Mouse (Mus musculus): Measurements from ENCODE around the gene Slc22a15. TPM values are rescaled to one million over a fixed set of nuclear protein-coding genes. Genes with fewer than 3 reads are reported as not detected.
"Not testable (repeated sequence)": the region's sequence is repeated elsewhere in the genome, so short reads cannot be mapped to it uniquely, and the experiment has no call there.

Gene Slc22a15
- total RNA-seq, 2 experiments from 2014 or later, result 0.59 to 1.0 TPM

- DNase-seq (ENCODE audit: low spot score), result no peak
Observed at GRCm38 (mm10) chr3:101871951-101872350, 52.3 kb downstream of the Slc22a15 start.

GRCm38 (mm10) chr3:101867001-101867421, 57.2 kb downstream of the Slc22a15 start:
- no peak for DNase-seq (ENCODE audit: low spot score)

DNA sequence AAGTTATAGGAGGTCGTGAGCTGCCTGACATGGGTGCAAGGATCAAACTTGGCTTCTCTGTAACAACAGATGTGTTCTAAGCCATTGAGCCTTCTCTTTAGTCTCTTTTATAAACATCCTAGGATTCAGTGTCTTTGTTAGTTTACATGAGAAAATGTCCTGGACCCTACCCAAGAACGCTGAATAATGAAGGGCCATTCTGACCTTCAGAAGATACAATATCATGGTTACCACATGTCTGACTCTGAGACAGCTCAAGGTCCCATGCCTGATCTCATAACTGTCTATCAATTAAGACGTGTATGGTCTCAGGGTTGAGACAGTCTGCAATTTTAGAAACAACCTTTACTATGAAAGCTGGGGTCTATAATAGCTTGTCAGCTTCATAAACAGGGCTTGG, 62.4 kb downstream of the Slc22a15 start:
- DNase-seq (ENCODE audit: low spot score), result no peak

DNA sequence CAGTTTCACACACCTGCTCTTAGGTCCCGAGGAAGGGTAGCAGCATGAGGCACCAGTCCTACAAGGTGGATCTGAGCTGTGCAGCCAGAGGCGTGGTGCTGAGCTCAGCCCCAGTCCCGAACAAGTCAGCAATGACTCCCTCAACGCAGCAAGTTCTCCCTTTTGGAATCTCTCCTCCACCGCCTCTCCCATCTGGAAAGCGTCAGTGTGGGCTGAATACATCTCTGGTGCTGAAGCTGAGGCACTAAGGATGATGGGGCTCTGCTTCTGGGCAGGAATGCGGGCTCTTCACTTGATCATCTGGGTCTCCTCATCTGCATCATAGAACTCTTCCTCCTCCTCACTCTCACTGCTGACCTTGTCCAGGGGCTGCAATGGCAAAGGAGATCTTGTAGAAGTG, 64.1 kb downstream of the Slc22a15 start:
- DNase-seq (ENCODE audit: low spot score), result no peak

DNA sequence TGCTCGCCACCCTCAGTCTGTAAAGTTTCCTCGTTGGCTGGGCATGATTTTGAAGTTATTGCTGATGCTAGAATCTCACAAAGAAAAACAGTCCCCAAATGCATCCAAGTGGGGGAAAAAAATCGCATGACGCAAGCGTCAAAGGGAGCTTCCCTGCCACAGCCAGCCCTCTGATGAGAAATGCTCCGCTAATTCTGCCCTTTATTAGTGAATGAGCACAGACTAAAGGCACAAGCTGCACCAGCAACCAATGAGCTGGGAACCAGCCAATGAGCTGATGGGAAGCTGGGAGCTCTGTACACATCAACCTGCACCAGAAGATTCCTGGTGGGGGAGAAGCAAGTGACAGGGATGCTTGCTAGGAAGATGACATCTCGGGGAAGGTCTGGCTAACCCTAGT, 64.5 kb downstream of the Slc22a15 start:
- DNase-seq (ENCODE audit: low spot score), result no peak

DNA sequence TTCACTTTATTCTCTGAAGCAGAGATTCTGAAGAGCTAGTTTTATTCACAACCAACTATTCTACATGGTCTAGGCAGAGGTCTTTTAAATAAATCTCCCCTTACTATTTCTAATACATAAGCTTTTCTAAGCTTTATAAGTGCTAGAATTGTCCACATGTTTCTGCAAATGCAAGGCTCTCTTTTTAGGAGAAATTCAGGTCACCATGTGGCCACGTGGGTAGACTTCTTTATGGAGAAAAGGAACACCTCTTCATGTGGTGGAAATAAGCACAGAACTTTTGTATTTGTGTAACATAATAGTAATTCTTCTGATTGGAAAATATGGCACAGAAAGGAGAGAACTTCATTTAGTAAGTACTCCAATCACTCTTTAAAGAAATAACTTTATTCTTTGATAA, 70.2 kb downstream of the Slc22a15 start:
- no peak for DNase-seq (ENCODE audit: low spot score)

- DNase-seq (ENCODE audit: low spot score), result no peak
Observed at GRCm38 (mm10) chr3:101851363-101851762, 72.9 kb downstream of the Slc22a15 start.

DNA sequence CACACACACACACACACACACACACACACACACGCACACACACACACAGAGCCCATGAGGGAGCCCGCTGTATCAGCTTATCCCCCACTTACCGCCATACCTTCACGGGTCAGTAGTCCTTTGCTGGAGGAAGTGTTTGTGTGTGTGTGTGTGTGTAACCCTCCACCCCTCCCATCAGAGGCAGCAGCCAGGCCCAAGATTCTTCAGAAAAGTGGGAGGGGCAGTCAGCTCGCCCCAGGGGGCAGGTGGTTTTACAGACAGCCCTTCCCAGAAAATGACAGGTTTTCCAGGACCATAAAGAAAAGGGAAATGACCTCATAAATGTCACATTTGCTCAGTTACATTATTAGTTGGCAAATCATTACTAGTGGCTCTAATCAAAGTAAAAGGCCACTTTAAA, 75.4 kb downstream of the Slc22a15 start, which contains the start of gene Mab21l3:
Mab21l3 (minus strand) TSS at position 144 of the 400 bp plus-strand sequence.
- DNase-seq (ENCODE audit: low spot score), result no peak

- DNase-seq (ENCODE audit: low spot score), result no peak
Observed at GRCm38 (mm10) chr3:101846096-101846495, 78.2 kb downstream of the Slc22a15 start.

- DNase-seq (ENCODE audit: low spot score), result no peak
Observed at GRCm38 (mm10) chr3:101842372-101843094, 81.7 kb downstream of the Slc22a15 start.

DNA sequence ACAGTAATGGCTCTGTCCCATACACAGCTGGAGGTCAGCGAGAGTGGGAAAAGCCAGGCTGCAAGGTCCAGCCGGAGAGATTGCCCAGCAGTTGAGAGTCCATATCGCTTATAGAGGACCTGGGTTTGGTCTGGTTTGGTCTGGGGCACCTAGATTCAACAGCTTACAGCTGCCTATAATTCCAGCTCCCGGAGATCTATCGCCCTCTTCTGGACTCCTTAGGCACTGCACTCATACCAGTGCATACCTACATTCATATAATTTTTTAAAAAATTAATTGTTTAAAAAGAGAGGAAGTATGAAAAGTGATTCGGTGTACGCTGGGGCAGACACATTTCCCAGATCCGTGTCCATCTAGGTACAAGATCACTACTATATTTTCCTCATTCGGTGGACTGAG, 84.9 kb downstream of the Slc22a15 start:
- DNase-seq (ENCODE audit: low spot score), result no peak

DNA sequence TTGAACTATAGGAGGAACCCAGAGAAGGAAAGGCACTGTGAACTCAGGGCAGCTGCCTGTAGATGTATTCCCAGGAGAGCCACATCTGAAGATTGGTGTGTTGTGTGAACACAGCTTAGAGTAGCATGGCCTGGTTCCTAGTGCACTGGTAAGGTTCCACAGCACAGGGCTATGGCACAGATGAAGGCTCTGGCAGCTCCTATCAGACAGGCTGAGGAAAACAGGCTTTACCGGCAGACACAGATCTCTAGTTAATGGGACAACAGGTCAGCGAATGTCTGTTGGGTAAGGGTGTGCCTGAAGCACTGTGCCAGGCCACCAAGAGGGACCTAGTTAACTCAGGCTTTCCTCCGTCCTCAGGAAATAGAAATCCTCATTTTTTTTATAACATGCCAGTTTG, 87.3 kb downstream of the Slc22a15 start:
- no peak for DNase-seq (ENCODE audit: low spot score)

DNA sequence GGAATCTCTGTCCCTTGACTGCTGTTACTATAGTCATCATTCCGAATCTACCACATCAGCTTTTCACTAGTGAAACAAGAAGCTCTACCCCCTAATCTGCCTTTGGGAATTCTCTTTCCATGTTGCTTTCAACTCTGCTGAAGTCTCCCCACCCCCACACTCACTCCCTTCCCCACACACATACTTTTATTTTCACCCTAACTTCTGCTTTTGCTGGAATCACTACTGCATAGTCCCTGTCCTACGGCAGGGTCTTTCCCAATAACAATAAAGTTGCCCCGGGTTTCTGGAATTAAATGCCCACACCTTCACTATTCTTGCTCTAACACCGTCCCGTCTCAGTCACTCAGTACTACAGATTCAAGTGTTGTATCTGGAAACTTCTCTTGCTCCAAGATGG, 87.7 kb downstream of the Slc22a15 start:
- DNase-seq (ENCODE audit: low spot score), result no peak

DNA sequence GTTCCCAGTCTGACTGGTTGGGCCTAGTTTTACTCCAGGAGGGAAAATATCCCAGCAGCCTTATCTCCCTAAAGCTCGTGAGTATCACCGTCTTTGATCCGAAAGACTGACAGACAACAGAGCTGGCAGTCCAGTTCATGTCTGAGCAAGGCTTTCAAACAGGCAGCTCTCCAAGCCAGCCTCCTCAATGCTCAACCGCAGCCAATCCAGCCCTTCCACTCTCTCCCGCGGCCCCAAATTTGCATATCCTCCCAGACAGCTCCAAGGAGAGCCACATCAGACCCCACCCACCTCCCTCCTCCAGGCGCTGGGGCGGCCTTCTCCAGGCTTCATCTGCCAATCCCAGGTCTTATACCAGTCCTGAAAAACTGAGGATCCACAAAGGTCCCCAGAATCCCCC, 88.2 kb downstream of the Slc22a15 start:
- DNase-seq (ENCODE audit: low spot score), result peak; percentile 57

DNA sequence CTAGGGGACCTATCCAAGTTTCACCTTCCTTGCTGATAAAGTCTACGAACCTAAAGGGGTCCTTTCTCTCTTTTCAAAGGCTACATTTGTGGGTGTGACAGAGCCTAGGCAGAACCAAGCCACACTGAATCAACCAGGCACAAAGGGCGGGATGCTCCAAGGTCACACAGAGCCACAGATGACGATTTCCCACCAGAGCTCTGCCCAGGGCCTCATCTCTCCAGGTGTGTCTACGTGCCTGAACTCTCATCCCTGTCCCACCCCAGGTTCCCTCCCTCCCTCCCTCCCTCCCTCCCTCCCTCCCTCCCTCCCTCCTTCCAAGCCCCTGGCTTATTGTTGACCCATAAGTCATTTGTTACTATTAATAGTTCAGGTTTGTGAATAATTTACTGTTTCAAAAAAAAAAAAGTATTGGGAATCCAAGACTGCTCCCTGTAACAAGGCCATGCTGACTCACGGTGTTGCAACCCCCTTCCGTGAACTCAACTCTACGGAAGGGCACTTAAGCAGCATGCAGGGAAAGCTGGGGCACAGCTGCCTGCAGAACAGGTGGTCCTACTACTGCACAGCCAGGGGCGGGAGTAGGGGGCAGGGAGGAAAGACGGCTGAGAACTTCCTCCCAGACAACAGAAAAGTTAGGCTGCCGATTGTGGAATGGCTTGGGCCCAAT, 92.9 kb downstream of the Slc22a15 start:
- no peak for DNase-seq (ENCODE audit: low spot score)

DNA sequence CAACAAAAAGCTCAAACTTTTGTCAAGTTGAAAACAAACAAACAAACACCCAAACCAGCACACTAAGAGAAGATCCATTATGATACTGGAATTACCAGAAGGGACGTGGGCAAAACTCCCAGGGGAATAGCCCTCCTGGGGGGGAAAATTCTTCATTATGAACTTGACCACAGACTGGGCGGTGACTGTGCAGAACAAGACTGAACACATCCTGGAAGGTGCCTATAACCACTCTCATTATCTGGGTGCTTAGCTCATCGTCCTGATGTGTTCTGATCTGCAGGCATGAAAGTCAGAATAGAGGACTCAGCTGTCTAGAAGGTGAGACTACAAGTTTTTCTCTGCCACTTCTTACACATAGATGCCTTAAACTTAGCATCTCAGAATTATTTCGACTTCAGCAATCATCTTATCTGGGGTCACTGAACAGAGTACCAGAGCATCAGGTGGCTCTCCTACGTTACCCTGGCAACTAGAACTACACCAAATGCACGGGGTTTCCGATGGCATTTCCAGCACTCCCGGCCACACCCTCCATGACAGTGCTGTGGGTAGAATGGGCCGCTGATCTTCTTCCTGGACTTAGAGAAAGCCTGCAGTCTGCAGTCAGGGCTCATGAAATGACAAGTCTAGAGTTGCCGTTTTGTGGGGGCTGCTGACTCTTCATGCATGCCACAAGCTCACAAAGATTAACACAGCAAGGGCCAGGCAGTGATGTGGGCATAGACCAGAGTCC, 94.2 kb downstream of the Slc22a15 start:
- no peak for DNase-seq (ENCODE audit: low spot score)

DNA sequence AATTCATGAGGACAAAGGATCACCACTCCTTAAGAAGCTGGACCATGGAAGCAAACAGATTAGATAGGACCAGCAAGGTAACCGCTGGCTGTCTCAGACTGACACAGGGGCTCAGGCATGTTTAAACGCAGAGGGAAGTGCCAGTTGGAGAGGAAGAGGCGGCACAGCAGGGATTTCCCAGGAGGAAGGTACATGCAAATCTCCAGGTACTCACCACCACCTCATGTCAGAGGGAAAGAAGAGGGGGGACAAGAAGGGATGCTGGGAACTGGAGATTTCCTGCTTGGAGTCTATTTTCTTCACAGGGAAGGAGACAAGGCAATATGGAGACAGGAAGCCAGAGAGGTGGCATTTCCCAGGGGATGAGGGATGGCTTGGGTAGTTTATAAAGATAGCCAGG, 95.7 kb downstream of the Slc22a15 start:
- DNase-seq (ENCODE audit: low spot score), result no peak

DNA sequence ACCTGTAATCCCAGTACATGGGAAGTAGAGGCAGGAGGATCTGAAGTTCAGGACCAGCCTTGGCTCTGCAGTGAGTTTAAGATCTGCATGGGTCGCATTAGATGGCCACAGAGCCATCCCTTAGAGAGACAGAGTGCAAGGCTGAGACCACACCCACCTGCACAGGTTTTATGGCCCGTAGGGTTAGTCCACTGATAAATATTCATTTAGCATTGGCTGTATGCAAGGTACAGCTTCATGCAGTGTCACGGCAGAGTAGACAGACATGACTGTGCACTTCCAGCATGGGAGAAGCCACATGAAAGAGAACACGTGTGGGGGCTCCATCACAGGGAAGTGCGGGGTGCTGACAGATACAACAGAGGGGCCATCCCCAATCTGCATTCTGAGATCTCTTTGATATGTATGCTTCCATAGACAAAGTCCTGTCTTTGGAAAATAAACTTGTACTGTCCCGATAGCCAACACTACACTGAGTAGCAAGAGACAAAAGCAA, 97.0 kb downstream of the Slc22a15 start:
- DNase-seq (ENCODE audit: low spot score), result no peak

- DNase-seq (ENCODE audit: low spot score), result no peak
Observed at GRCm38 (mm10) chr3:101824338-101824737, 99.9 kb downstream of the Slc22a15 start.

DNA sequence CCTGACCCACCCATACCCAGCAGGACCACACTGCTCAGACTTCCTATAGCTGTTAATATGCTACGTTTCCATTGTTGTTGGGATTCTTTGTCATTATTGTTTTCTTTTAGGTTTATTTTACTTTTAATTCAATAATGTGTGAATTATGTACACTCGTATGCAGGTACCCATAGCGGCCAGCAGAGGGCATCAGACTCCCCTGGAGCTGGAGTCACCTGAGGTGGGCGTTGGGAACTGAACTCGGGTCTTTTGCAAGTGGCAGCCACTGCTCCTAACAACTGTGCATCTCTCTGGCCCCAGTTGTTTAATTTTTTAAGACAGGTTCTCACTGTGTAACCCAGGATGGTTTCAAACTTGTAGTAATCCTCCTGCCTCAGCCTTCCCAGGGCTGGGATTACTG, 102.2 kb downstream of the Slc22a15 start:
- DNase-seq (ENCODE audit: low spot score), result no peak

DNA sequence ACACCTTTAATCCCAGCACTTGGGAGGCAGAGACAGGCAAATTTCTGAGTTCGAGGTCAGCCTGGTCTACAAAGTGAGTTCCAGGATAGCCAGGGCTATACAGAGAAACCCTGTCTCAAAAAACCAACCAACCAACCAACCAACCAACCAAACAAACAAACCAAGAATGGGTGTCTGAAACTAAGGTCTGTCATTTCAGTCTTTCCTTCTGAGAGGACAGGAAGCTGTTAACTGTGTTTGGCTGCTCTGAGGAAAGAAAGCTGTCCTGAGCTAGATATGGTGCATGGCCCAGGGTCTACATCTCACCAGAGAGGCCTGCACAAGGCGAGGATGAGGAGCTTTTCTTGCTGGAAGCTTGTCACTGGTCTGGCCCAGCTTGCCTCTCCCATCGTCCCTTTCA, 103.5 kb downstream of the Slc22a15 start:
- DNase-seq (ENCODE audit: low spot score), result not testable (repeated sequence)

DNA sequence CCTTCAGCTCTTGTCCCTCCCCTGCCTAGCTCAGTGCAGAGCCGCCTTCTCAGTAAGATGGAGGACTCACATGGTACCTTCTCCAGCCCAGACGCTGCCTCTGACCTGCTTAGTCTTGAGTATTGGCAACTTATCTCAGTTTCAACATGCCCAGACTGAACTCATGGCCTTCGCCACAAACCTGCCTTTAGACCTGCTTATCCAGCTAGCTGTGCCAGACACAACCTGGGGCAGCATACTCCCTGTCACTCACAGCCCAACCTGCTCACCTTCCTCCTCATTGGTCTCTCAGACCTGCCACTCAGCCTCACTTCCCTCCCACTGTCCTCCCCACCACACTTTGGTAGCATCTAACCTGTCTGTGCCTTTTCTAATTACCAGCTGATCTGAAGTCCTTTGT, 108.2 kb downstream of the Slc22a15 start:
- no peak for DNase-seq (ENCODE audit: low spot score)

All from gastrocnemius, adult 18-20 months (tissue).